Mouse (Mus musculus) stomach, embryonic 15.5 days (tissue): ENCODE data around the gene Hist2h2ac. TPM values are rescaled to one million over a fixed set of nuclear protein-coding genes. Genes with fewer than 3 reads are reported as not detected.

ENCODE experiments used
- ATAC-seq: fragments of 200-750 bp; cut with Nextera tagmentation; 2 replicates; pipeline ENCODE4 v1.8.0; 2017; ENCODE audit warnings: low read depth, moderate number of reproducible peaks, moderate TSS enrichment; ENCODE audit not compliant: insufficient read depth, low FRiP score
- H3K27ac ChIP-seq: fragments of 300-500 bp; sonication (generic); 2 replicates; pipeline ENCODE4 v1.5.1; 2015; ENCODE audit warnings: mild to moderate bottlenecking, inconsistent platforms
- H3K27me3 ChIP-seq: fragments of 300-500 bp; sonication (generic); replicated peaks from 2 replicates; pipeline ENCODE4 v1.6.1; 2015; ENCODE audit warnings: inconsistent platforms
- H3K36me3 ChIP-seq: fragments of 300-500 bp; sonication (generic); 2 replicates; pipeline ENCODE4 v1.6.1; 2015; ENCODE audit warnings: inconsistent platforms
- H3K4me1 ChIP-seq: fragments of 300-500 bp; sonication (generic); 2 replicates; pipeline ENCODE4 v1.6.1; 2015; ENCODE audit warnings: inconsistent platforms
- H3K4me2 ChIP-seq: fragments of 300-500 bp; sonication (generic); 2 replicates; pipeline ENCODE4 v1.6.1; 2015; ENCODE audit warnings: mild to moderate bottlenecking, inconsistent platforms
- H3K4me3 ChIP-seq: fragments of 300-500 bp; sonication (generic); replicated peaks from 2 replicates; pipeline ENCODE4 v1.5.1; 2015; ENCODE audit warnings: inconsistent platforms
- H3K9ac ChIP-seq: fragments of 300-500 bp; sonication (generic); 2 replicates; pipeline ENCODE4 v1.6.1; 2015; ENCODE audit warnings: inconsistent platforms
- H3K9me3 ChIP-seq: fragments of 300-500 bp; sonication (generic); 2 replicates; pipeline ENCODE4 v1.6.1; 2016; ENCODE audit warnings: inconsistent platforms
- WGBS: fragments of 180-500 bp; shearing (Covaris S2); methylation state at CpG from one replicate; pipeline ENCODE4 v1.1.7; 2015; 5-methylcytosine and 5-hydroxymethylcytosine counted together
- polyA plus RNA-seq: library from polyadenylated mRNA; unstranded; fragments of >200 nt; fragmentation: Nextera tagmentation; extraction: Ambion mirVana; gene quantifications from 2 replicates; pipeline ENCODE4 v1.2.1, GENCODE M21; 2015

Hist2h2ac gene
- polyA plus RNA-seq, 1 experiment from 2014 or later = 14.5 TPM

DNA sequence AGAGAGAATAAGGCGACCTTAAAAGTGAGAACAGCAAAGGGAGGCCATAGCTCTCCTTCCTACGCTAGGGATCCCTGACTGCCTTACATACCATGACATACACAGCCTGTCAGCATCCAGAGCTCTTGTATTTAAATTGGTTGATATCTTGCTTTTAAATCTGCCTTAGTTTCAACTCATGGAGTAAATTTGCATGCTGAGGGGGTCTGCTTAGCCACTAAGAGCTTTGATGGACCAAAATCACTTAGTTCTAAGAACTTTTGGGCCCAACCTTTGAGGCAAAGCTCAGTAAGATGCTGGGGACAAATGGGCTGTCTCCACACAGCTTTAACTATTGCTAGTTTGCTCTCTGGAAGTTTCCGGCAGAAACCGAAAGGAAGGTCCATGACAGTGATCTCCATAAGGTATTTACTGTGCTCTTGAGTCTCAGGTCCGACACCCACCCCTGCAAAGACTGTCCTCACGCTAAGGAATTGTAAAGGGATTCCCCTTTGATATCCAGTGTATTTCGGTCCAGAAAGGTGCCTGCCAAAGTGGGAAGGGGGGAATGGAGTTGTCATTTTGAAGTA is 16.7 kb upstream of the Hist2h2ac start:
- Histone ChIP-seq H3K9me3 (no peaks in the 10 kb centered on the region), H3K9ac (peak overlapping the region; percentile 52), H3K4me1 (peaks cover 8% of the 10 kb centered on the region), H3K36me3 (no peaks in the 10 kb centered on the region), H3K27ac (peak overlapping the region; percentile 76), H3K4me3 (peak overlapping the region; percentile 44), H3K27me3 (no peaks in the 10 kb centered on the region), H3K4me2 (peak overlapping the region; percentile 54)
- 16% methylated on average over 7 of the region's 7 CpGs for whole genome bisulfite sequencing
- no peak for ATAC-seq

DNA sequence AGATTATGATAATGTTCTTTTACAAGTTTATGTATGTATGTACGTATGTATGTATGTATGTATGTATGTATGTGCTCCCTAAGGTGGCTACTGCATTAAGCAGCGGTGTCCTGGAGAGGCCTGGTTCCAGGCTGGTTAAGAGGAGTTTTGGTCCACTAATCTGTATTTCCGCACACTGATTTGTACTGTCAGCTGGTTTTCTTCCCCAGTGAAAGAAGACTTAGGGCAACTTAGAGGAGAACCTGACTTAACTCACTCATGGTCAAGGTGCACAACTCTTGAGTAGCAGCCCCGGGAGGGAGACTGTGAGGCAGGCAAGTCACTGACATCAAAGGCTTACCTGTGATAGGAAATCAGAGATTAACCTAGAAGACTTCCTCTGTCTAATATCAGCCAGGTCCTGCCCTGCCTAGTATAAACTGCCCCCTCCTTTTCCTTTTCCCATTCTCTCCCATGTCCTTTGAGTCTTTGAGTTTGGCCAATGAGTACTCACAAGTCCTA is 16.2 kb upstream of the Hist2h2ac start:
- H3K36me3 ChIP-seq = no peaks in the 10 kb centered on the region
- H3K4me1 ChIP-seq = peaks cover 8% of the 10 kb centered on the region
- H3K27ac ChIP-seq = peak overlapping the region; percentile 76
- peak overlapping the region; percentile 54 for H3K4me2 ChIP-seq
- ATAC-seq = no peak
- H3K9ac ChIP-seq = peak overlapping the region; percentile 52; the same call in 1 of the 2 replicates
- 69% methylated on average over 4 of the region's 4 CpGs for WGBS
- no peaks in the 10 kb centered on the region for H3K9me3 ChIP-seq
- no peaks in the 10 kb centered on the region for H3K27me3 ChIP-seq
- H3K4me3 ChIP-seq = peak overlapping the region; percentile 44

DNA sequence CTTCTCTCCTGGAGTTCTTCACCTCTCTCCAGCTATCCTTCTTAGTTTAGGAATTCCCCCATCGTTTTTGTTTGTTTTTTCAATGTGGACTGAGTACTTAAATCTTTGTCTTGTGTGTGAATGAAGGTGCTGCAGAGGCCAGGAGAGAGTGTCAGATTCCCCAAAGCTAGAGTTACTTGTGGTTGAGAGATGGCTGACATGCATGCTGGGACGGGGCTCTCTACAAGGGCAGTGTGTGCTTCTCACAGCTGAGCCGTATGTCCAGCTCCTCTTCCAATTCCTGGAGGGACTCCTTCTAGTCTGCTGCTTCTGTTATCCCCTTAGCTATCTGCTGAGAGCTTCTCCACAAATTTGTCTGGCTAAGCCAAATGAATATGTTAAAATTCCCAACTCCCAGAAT is 15.2 kb upstream of the Hist2h2ac start:
- H3K9me3 ChIP-seq = no peaks in the 10 kb centered on the region
- no peak overlapping the region for H3K4me2 ChIP-seq
- no peaks in the 10 kb centered on the region for H3K36me3 ChIP-seq
- ATAC-seq = no peak
- no peaks in the 10 kb centered on the region for H3K27me3 ChIP-seq
- WGBS = 58% methylated on average over 3 of the region's 3 CpGs
- no peak overlapping the region for H3K9ac ChIP-seq
- peaks cover 8% of the 10 kb centered on the region for H3K4me1 ChIP-seq
- no peak overlapping the region for H3K27ac ChIP-seq
- H3K4me3 ChIP-seq = no peak overlapping the region

DNA sequence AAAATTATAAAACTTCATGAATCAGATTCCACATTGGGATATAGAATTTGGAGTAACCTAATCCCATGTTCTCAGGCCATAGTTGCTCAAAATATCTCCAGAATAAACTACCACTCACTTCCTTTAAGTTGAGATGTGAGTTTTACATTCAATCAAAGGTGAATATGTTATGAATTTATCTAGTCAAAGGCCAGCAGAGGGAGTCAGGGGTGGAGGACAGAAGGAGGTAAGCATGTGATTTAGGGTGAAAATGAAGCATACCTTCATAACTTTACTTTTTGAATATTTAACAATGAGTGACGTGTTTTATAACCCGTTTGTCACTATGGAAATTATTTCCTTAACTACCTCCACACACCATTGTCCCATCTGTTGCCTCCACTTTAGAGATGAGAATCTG is 14.2 kb upstream of the Hist2h2ac start:
- WGBS = 87% methylated on average over 2 of the region's 2 CpGs
- Histone ChIP-seq H3K4me3 (no peak overlapping the region), H3K36me3 (no peaks in the 10 kb centered on the region), H3K4me2 (no peak overlapping the region), H3K9ac (no peak overlapping the region), H3K27ac (no peak overlapping the region), H3K27me3 (no peaks in the 10 kb centered on the region), H3K9me3 (no peaks in the 10 kb centered on the region), H3K4me1 (peaks cover 8% of the 10 kb centered on the region)
- no peak for ATAC-seq

DNA sequence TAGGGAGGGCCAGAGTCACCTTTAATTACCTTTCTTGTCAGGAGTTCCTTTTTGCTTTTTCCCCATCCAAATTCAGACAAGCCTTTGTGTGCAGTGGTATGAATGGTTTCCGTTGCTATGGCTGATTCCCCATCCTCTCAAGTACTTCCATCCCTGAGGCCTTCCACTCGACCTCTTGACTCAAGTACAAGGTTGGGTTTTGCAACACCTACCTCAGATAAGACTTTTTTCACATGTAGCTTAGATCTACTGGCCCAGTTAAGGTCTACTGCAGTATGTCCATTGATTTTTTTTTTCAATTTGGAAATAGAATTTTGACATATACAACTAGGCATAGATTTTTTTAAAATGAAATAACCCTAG is 11.1 kb upstream of the Hist2h2ac start:
- H3K27me3 ChIP-seq = no peaks in the 10 kb centered on the region
- no peak for ATAC-seq
- no peaks in the 10 kb centered on the region for H3K36me3 ChIP-seq
- peaks cover under 1% of the 10 kb centered on the region for H3K4me1 ChIP-seq
- no peak overlapping the region for H3K4me3 ChIP-seq
- WGBS = 61% methylated on average over 2 of the region's 2 CpGs
- no peak overlapping the region for H3K27ac ChIP-seq
- no peak overlapping the region for H3K4me2 ChIP-seq
- no peaks in the 10 kb centered on the region for H3K9me3 ChIP-seq
- no peak overlapping the region for H3K9ac ChIP-seq

DNA sequence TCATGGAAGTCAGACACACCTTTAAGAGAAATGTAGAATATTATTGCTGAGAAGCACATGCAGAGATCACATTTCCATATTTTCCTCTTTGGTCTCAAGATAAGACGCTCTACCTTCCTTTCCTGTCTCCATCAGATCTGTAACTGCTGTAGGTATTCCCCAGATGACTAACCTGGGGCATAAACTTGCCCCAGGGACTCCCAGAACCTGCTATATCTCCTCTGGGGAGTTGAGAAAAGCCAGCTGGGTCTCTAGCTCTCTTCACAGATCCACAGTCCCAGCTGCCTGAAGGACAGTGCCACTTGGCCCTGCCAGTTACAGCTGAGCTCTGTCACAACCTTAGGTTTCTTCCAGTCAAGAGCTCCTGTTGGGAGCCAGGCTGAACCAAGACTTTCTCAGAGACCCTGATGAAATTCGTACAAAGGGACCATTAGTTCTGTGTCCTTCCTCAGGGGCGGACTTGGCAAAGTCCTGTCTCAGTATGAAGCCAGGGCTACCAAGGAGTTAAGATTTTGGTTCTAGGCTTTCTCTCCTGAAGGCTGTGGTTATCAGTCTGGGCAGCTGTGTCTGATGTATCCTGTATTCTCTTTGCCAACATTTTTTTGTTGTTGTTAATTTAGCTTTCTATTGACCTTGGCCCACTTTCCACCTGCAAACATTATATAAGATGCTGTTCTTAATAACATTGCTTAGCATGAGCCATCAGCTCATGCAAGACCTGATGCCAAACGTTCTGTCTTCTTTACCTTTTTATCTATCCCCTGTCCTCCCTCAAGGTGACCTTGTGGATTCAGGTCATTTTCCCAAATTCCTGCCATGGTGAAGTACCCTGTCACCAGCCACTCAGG is 10.5 kb upstream of the Hist2h2ac start:
- Histone ChIP-seq H3K4me1 (no peaks in the 10 kb centered on the region), H3K36me3 (no peaks in the 10 kb centered on the region), H3K4me2 (no peak overlapping the region), H3K4me3 (no peak overlapping the region), H3K27me3 (no peaks in the 10 kb centered on the region), H3K27ac (no peak overlapping the region), H3K9ac (no peak overlapping the region), H3K9me3 (no peaks in the 10 kb centered on the region)
- WGBS = 76% methylated on average over 4 of the region's 4 CpGs
- no peak for ATAC-seq

DNA sequence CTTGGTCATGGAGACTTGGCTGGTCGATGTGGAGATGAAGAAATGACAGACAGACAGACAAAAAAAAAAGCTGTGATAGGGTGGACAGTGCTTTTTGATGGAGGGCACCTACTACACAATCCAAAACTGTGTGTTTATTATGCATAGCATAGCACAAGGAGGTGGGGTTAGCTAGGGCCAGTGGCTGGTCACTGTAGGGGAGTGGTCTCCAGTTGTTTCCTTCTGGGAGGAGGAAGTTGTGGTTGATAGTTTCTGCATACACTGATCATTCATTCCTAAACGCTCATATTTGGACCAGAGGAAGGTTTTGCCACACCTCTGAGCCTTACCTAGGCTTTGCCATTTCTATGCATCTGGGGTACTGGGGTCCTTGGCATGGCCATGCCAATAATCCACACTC is 9.7 kb upstream of the Hist2h2ac start:
- H3K27ac ChIP-seq = no peak overlapping the region
- 69% methylated on average over 2 of the region's 2 CpGs for WGBS
- no peaks in the 10 kb centered on the region for H3K9me3 ChIP-seq
- H3K27me3 ChIP-seq = no peaks in the 10 kb centered on the region
- no peak for ATAC-seq
- no peaks in the 10 kb centered on the region for H3K4me1 ChIP-seq
- H3K9ac ChIP-seq = no peak overlapping the region
- no peak overlapping the region for H3K4me3 ChIP-seq
- no peak overlapping the region for H3K4me2 ChIP-seq
- no peaks in the 10 kb centered on the region for H3K36me3 ChIP-seq

DNA sequence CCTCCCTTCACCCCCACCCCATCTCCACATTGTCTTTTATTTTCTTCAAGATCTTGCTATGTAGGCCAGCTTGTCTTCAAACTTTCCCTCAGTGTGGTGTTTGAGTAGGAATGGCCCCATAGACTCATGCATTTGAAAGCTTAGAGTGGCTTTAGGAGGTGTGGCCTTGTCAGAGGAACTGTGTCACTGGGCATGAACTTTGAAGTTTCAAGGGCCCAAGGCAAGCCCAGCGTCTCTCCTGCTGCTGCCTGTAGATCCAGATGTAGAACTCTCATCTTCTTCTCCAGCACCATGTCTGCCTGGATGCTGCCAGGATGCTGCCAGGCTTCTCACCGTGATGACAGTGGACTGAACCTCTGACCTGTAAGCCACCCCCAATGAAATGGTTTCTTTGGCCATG is 8.1 kb upstream of the Hist2h2ac start:
- 62% methylated on average over 2 of the region's 2 CpGs for WGBS
- Histone ChIP-seq H3K27ac (no peak overlapping the region), H3K27me3 (no peaks in the 10 kb centered on the region)

DNA sequence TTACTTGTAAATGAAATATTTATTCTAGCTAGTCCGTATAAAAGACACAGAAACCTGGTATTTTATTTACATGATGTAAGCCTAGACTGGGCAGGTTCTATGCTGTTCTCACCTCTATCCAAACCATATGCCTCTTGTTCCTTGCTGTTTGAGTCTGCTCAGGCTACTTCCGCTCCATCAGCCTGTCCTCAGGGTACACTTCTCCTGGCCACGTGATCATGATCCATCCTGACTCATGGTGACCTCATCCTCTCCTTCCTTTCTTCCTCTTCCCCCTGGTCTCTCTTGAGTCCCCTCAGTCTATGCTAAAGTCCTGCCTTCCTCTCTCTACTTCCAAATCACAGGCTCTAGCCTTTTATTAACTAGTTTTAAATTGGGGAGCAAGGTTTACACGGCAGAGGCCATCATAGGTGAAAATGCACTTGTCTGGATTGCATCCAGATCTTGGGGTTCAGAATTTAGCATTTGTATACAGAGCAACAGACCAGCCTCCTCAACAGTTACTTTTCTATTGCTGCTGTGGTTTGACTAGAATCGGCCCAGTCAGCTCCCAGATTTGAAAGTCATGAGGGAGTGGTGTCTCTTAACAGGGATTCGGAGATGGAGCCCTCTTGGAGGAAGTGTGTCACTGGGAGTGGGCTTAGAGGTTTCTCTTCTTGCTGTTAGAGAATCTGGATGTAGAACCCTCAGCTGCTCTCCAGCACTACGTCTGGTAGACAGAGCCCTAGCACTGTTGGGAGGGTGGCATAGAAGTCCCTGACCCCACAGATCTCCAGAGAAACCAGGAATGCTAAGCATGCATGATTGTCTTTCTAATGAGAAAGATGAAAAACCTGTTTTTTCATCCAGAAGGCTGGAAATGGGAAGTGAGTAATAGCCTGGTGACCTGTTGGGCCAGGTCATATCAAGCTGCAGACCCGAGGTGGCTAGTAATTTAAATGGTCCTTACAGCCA is 6.3 kb upstream of the Hist2h2ac start:
- no peaks in the 10 kb centered on the region for H3K36me3 ChIP-seq
- 52% methylated on average over 8 of the region's 8 CpGs for WGBS
- ATAC-seq = no peak; the same call in 1 of the 2 replicates

More for the DNA sequence above, 8.1 kb upstream of the Hist2h2ac start:
- Histone ChIP-seq H3K4me1 (no peaks in the 10 kb centered on the region), H3K4me2 (no peak overlapping the region), H3K9me3 (no peaks in the 10 kb centered on the region), H3K4me3 (no peak overlapping the region), H3K9ac (no peak overlapping the region), H3K36me3 (no peaks in the 10 kb centered on the region)
- no peak for ATAC-seq

DNA sequence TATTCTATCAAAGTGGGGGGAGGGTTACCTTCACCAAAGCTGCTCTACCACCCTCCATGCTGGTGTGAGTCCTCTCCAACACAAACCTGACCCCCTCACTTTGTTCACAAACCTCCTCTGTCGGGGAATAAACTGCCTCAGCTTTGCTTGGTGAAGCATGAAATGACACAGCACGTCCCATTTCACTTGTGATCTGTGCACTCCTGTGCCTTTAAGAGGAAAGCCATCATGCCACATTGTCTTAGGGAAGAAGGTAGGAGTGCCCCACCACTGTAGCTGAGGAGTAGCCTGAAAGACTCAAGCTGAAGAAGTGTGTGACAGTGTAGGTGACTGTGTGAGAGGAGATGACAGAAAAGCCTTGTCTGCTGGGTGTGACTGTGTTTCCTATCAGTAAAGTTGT is 4.7 kb upstream of the Hist2h2ac start:
- Histone ChIP-seq H3K27ac (no peak overlapping the region), H3K4me3 (no peak overlapping the region), H3K36me3 (no peaks in the 10 kb centered on the region), H3K4me2 (no peak overlapping the region), H3K9ac (no peak overlapping the region), H3K4me1 (no peaks in the 10 kb centered on the region), H3K9me3 (no peaks in the 10 kb centered on the region), H3K27me3 (no peaks in the 10 kb centered on the region)
- ATAC-seq = no peak
- 52% methylated on average over 2 of the region's 2 CpGs for WGBS

More for the DNA sequence above, 6.3 kb upstream of the Hist2h2ac start:
- Histone ChIP-seq H3K9me3 (no peaks in the 10 kb centered on the region), H3K27me3 (no peaks in the 10 kb centered on the region), H3K9ac (no peak overlapping the region), H3K4me3 (no peak overlapping the region), H3K4me1 (no peaks in the 10 kb centered on the region), H3K4me2 (no peak overlapping the region), H3K27ac (no peak overlapping the region)

DNA sequence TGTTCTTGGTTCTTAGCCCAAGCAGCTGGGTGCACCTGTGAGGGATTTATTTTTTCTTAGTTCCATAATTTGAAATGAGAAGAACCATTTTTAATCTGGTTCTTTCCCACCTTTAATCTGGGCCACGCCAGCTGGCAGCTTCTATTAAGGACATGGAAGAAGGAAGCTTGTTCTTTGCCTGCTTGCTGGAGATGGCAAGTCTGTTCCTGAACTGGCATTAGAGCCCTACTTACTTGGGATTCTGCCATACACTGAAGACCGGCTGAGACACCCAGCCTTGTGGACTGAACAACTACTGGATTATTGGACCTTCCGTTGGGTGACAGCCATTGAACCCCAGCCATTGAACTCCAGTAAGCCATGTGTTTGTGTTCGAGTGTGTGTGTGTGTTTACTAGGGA is 2.1 kb upstream of the Hist2h2ac start:
- peak overlapping the region; percentile 74 for H3K4me2 ChIP-seq
- H3K27me3 ChIP-seq = no peaks in the 10 kb centered on the region

More for the DNA sequence above, 2.1 kb upstream of the Hist2h2ac start:
- peaks cover 6% of the 10 kb centered on the region; the same call in 1 of the 2 replicates for H3K4me1 ChIP-seq
- no peaks in the 10 kb centered on the region for H3K9me3 ChIP-seq
- ATAC-seq = no peak
- no peak overlapping the region for H3K9ac ChIP-seq
- H3K27ac ChIP-seq = no peak overlapping the region
- WGBS = 87% methylated on average over 4 of the region's 4 CpGs
- no peak overlapping the region for H3K4me3 ChIP-seq
- no peaks in the 10 kb centered on the region for H3K36me3 ChIP-seq
